Mouse (Mus musculus): ENCODE data around the gene Med15. TPM values are rescaled to one million over a fixed set of nuclear protein-coding genes. Genes with fewer than 3 reads are reported as not detected.

Med15 gene
- total RNA-seq, 2 experiments from 2014 or later = 66.3 to 69.1 TPM

GRCm38 (mm10) chr16:17654188-17654795, 78.4 kb downstream of the Med15 start:
- no peak for DNase-seq (ENCODE audit: low spot score in 2 of 2)
- intact Hi-C loops (cut with DNase I) = no loop called here

GRCm38 (mm10) chr16:17653601-17654000, 79.1 kb downstream of the Med15 start:
- intact Hi-C loops (cut with DNase I) = no loop called here
- no peak for DNase-seq (ENCODE audit: low spot score in 2 of 2)

- intact Hi-C loops (cut with DNase I) = no loop called here
These were observed 80.1 kb downstream of the Med15 start for GRCm38 (mm10) chr16:17652607-17653006.

GRCm38 (mm10) chr16:17650711-17651110, 82.0 kb downstream of the Med15 start:
- no peak for DNase-seq (ENCODE audit: low spot score in 2 of 2)
- intact Hi-C loops (cut with DNase I) = no loop called here

More at GRCm38 (mm10) chr16:17652607-17653006, 80.1 kb downstream of the Med15 start:
- no peak for DNase-seq (ENCODE audit: low spot score in 2 of 2)

- intact Hi-C loops (cut with DNase I) = no loop called here
- peak; percentile 35 to 45 for DNase-seq (ENCODE audit: low spot score in 2 of 2)
These were observed 82.6 kb downstream of the Med15 start for GRCm38 (mm10) chr16:17649925-17650605.

- intact Hi-C loops (cut with DNase I) = no loop called here
- no peak for DNase-seq (ENCODE audit: low spot score in 2 of 2)
These were observed 84.9 kb downstream of the Med15 start for GRCm38 (mm10) chr16:17647566-17648340.

GRCm38 (mm10) chr16:17647156-17647555, 85.5 kb downstream of the Med15 start:
- intact Hi-C loops (cut with DNase I) = no loop called here
- DNase-seq (ENCODE audit: low spot score in 2 of 2) = no peak

GRCm38 (mm10) chr16:17646310-17647114, 86.2 kb downstream of the Med15 start, which contains the start of gene Ccdc74a:
Gene Ccdc74a, plus strand, starts transcription at chr16:17646470.
- intact Hi-C loops (cut with DNase I) = no loop called here
- DNase-seq (ENCODE audit: low spot score in 2 of 2) = peak; percentile 80 to 84

- peak in 1 of 2 experiments; percentile 35 for DNase-seq (ENCODE audit: low spot score in 2 of 2)
- intact Hi-C loops (cut with DNase I) = no loop called here
These were observed 89.2 kb downstream of the Med15 start for GRCm38 (mm10) chr16:17643437-17643990.

GRCm38 (mm10) chr16:17642311-17642710, 90.4 kb downstream of the Med15 start:
- intact Hi-C loops (cut with DNase I) = no loop called here

GRCm38 (mm10) chr16:17641301-17641700, 91.4 kb downstream of the Med15 start:
- DNase-seq (ENCODE audit: low spot score in 2 of 2) = no peak
- intact Hi-C loops (cut with DNase I) = no loop called here

More at GRCm38 (mm10) chr16:17642311-17642710, 90.4 kb downstream of the Med15 start:
- DNase-seq (ENCODE audit: low spot score in 2 of 2) = peak in 1 of 2 experiments; percentile 33

GRCm38 (mm10) chr16:17640706-17641105, 92.0 kb downstream of the Med15 start:
- intact Hi-C loops (cut with DNase I) = no loop called here
- no peak for DNase-seq (ENCODE audit: low spot score in 2 of 2)

GRCm38 (mm10) chr16:17639951-17640350, 92.7 kb downstream of the Med15 start:
- DNase-seq (ENCODE audit: low spot score in 2 of 2) = no peak
- intact Hi-C loops (cut with DNase I) = no loop called here

GRCm38 (mm10) chr16:17639081-17639480, 93.6 kb downstream of the Med15 start:
- intact Hi-C loops (cut with DNase I) = no loop called here
- DNase-seq (ENCODE audit: low spot score in 2 of 2) = no peak

GRCm38 (mm10) chr16:17638036-17638628, 94.6 kb downstream of the Med15 start:
- DNase-seq (ENCODE audit: low spot score in 2 of 2) = no peak
- intact Hi-C loops (cut with DNase I) = no loop called here

GRCm38 (mm10) chr16:17637610-17638009, 95.1 kb downstream of the Med15 start:
- intact Hi-C loops (cut with DNase I) = no loop called here
- no peak for DNase-seq (ENCODE audit: low spot score in 2 of 2)

- intact Hi-C loops (cut with DNase I) = no loop called here
- no peak for DNase-seq (ENCODE audit: low spot score in 2 of 2)
These were observed 95.8 kb downstream of the Med15 start for GRCm38 (mm10) chr16:17636904-17637303.

- no peak for DNase-seq (ENCODE audit: low spot score in 2 of 2)
- intact Hi-C loops (cut with DNase I) = no loop called here
These were observed 99.1 kb downstream of the Med15 start for GRCm38 (mm10) chr16:17633481-17634181.
